Mouse (Mus musculus) thymus, adult 2 months (tissue): Measurements from ENCODE around the gene Kcnc4.

Source experiments
- CTCF ChIP-seq: fragments of 200-500 bp; IDR thresholded peaks from 2 replicates; pipeline ENCODE4 v1.5.1; 2012; ENCODE audit warnings: mild to moderate bottlenecking, control low read depth, low read length, moderate library complexity, borderline replicate concordance; ENCODE audit not compliant: control insufficient read depth, poor library complexity, insufficient read depth; ENCODE audit errors: extremely low read depth
- POLR2A ChIP-seq: fragments of 200-500 bp; IDR thresholded peaks from 2 replicates; pipeline ENCODE4 v1.6.1; 2012; ENCODE audit warnings: mild to moderate bottlenecking, low read length, control low read depth, moderate library complexity; ENCODE audit not compliant: control insufficient read depth, poor library complexity, insufficient read depth; ENCODE audit errors: extremely low read depth

DNA sequence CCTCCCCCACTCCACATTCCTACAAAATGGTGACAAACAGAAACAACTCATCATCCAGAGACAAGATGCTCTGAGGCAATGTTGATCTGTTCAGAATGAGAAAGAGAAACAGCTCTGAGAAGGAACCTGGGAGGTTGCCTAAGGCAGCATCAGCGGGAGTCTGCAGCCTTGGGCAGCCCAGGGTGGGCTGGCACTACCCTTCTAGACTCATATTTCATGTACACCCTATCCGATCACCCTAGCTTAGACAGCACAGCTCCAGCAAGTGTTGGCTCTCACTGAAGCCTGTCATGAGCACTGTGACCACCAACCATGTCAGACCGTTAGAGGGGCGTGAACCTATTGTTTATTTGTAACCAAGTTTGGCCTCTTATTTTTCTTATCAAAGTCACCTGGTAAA, 5.1 kb downstream of the Kcnc4 start:
- TF ChIP-seq CTCF, result no peak
- TF ChIP-seq POLR2A, result no peak
